In genomic region chr17:3487211-3487610, GRCm38 (mm10) we compare ENCODE assay signal across 20 mouse cellular contexts. TPM values are rescaled to one million over a fixed set of nuclear protein-coding genes. Genes with fewer than 3 reads are reported as not detected.
"Had no signal": no experiment of that assay in that cellular context is flagged by ENCODE, and none has a peak within 500 bp of the region (broad histone marks: within the 10 kb centered on the region; RNA-seq: fewer than 3 reads in every experiment).

No protein-coding gene starts in this region.

- DNase-seq: right cerebral cortex, adult 18-20 months; right cerebral cortex, postnatal 14 days; right cerebral cortex, postnatal 25 days; right cerebral cortex, postnatal 4 days; spleen, adult 18-20 months; thymus, adult 18-20 months; thymus, adult 2 months; thymus, postnatal 14 days; thymus, postnatal 25 days; thymus, postnatal 36 days; thymus, postnatal 4 days had no signal

- H3K9me3 ChIP-seq: neural tube, embryonic 13.5 days; neural tube, embryonic 15.5 days; stomach, embryonic 15.5 days had no signal

- H3K9ac ChIP-seq: neural tube, embryonic 13.5 days; neural tube, embryonic 15.5 days; stomach, embryonic 15.5 days had no signal

- H3K27ac ChIP-seq: neural tube, embryonic 13.5 days; neural tube, embryonic 15.5 days; stomach, embryonic 15.5 days; stomach, postnatal 0 days had no signal

- H3K27me3 ChIP-seq: neural tube, embryonic 13.5 days; neural tube, embryonic 15.5 days; stomach, embryonic 15.5 days had no signal

- H3K4me3 ChIP-seq: neural tube, embryonic 13.5 days; neural tube, embryonic 15.5 days; stomach, embryonic 15.5 days had no signal

- H3K4me1 ChIP-seq: neural tube, embryonic 13.5 days; neural tube, embryonic 15.5 days; stomach, embryonic 15.5 days had no signal

- H3K4me2 ChIP-seq: neural tube, embryonic 13.5 days; neural tube, embryonic 15.5 days; stomach, embryonic 15.5 days had no signal

- H3K36me3 ChIP-seq: neural tube, embryonic 15.5 days; stomach, embryonic 15.5 days had no signal

RNA-seq across cellular contexts. Expression of gene Cldn20, which starts 45.1 kb away (rescaled TPM):
- polyA plus RNA-seq: neural tube, embryonic 13.5 days; neural tube, embryonic 14.5 days; neural tube, embryonic 15.5 days; spleen, adult 2 months; stomach, embryonic 16.5 days; stomach, postnatal 0 days; testis, adult 2 months; thymus, adult 2 months; thymus, postnatal 0 days had no signal
